Mouse (Mus musculus) adrenal gland (tissue): ENCODE data around the gene Gm7876.
"Not testable (repeated sequence)": the region's sequence is repeated elsewhere in the genome, so short reads cannot be mapped to it uniquely, and the experiment has no call there.

Source experiments
- intact Hi-C: fragments of 180-260 bp; cut with DNase I; formaldehyde crosslinking; loops from one replicate; pipeline ENCODE4 v1.15.1; 2025
- long read RNA-seq, 2 experiments: library from polyadenylated mRNA; unstranded; transcript quantifications; one replicate each; pipeline ENCODE4 v2.0.0; 2020; ENCODE audit warnings: borderline replicate concordance in 1 of 2; ENCODE audit not compliant: insufficient replicate concordance in 1 of 2

Gm7876 gene
- long read RNA-seq, experiment 1: 0 reads
- long read RNA-seq, experiment 2: 0 reads

DNA sequence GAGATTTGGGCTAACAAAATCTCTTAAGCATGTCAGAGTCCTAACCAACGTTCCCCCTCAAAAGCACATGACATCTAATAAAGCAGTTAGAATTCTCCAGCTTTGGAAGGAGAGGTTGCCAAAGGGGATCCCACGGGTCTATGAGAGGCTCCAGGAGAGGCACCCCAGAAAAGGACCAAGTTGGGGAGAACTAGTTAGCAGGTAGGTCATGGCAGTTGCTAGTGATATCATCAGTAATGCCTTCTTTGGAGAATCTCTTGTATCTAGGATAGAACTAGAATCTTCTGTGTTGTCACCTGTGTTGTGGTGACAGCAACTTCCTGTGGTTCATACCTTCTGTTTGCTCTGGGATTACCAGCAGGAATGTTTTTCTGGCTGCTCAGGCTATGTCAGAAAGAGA, at the start of gene Gm7876:
Gm7876 (plus strand) TSS at position 301 of the 400 bp plus-strand sequence.
- intact Hi-C loops: not testable (repeated sequence)

DNA sequence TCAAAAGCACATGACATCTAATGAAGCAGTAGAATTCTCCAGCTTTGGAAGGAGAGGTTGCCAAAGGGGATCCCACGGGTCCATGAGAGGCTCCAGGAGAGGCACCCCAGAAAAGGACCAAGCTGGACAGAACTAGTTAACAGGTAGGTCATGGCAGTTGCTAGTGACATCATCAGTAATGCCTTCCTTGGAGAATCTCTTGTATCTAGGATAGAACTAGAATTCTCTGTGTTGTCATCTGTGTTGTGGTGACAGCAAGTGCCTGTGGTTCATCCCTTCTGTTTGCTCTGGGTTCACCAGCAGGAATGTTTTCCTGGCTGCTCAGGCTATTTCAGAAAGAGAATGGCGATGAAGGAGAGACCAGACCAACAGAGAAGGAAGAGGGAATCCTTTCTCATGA, 45.1 kb upstream of the Gm7876 start, which contains the start of gene Gm3239:
Gm3239 (plus strand) TSS at position 301 of the 400 bp plus-strand sequence.
- intact Hi-C loops: not testable (repeated sequence)

- intact Hi-C loops: not testable (repeated sequence)
Observed at GRCm38 (mm10) chr14:4726038-4726880, 17.2 kb downstream of the Gm7876 start, which contains the start of gene Gm3252. TSS of gene Gm3252 (plus strand) at chr14:4726775.
